Mouse (Mus musculus) limb, embryonic 14.5 days (tissue): ENCODE results near the gene Cyp2g1. TPM values are rescaled to one million over a fixed set of nuclear protein-coding genes. Genes with fewer than 3 reads are reported as not detected.
"Not testable (repeated sequence)": the region's sequence is repeated elsewhere in the genome, so short reads cannot be mapped to it uniquely, and the experiment has no call there.

Experiments
- ATAC-seq: fragments of 200-750 bp; cut with Nextera tagmentation; 2 replicates; pipeline ENCODE4 v1.8.0; 2017; ENCODE audit warnings: low read depth, moderate number of reproducible peaks, moderate TSS enrichment; ENCODE audit not compliant: low FRiP score
- DNase-seq: peaks from one replicate; pipeline ENCODE4 v3.0.0-alpha.2; 2015; ENCODE audit warnings: low spot score
- H3K27ac ChIP-seq: fragments of 300-500 bp; sonication (generic); replicated peaks from 2 replicates; pipeline ENCODE4 v1.5.1; 2014; ENCODE audit warnings: low read depth, mild to moderate bottlenecking, low read length, moderate library complexity, mixed read lengths
- H3K27me3 ChIP-seq: fragments of 300-500 bp; sonication (generic); 2 replicates; pipeline ENCODE4 v1.6.1; 2014; ENCODE audit warnings: low read length, mixed read lengths; ENCODE audit not compliant: control insufficient read depth, insufficient read depth
- H3K36me3 ChIP-seq: fragments of 300-500 bp; sonication (generic); 2 replicates; pipeline ENCODE4 v1.6.1; 2014; ENCODE audit warnings: mild to moderate bottlenecking, low read length, moderate library complexity, mixed read lengths; ENCODE audit not compliant: control insufficient read depth, insufficient read depth
- H3K4me1 ChIP-seq: fragments of 300-500 bp; sonication (generic); 2 replicates; pipeline ENCODE4 v1.6.1; 2014; ENCODE audit warnings: antibody characterized with exemption, low read length, mixed read lengths; ENCODE audit not compliant: control insufficient read depth, insufficient read depth
- H3K4me2 ChIP-seq: fragments of 300-500 bp; sonication (generic); replicated peaks from 2 replicates; pipeline ENCODE4 v1.6.1; 2014; ENCODE audit warnings: low read depth, mild to moderate bottlenecking, low read length, moderate library complexity; ENCODE audit not compliant: severe bottlenecking
- H3K4me3 ChIP-seq: fragments of 300-500 bp; sonication (generic); replicated peaks from 2 replicates; pipeline ENCODE4 v1.5.1; 2014; ENCODE audit warnings: low read length
- H3K9ac ChIP-seq: fragments of 300-500 bp; sonication (generic); 2 replicates; pipeline ENCODE4 v1.6.1; 2014; ENCODE audit warnings: mild to moderate bottlenecking, low read depth, low read length, moderate library complexity; ENCODE audit not compliant: severe bottlenecking
- H3K9me3 ChIP-seq: fragments of 300-500 bp; sonication (generic); 2 replicates; pipeline ENCODE4 v1.6.1; 2016; ENCODE audit warnings: low read length; ENCODE audit not compliant: control insufficient read depth
- WGBS: fragments of 180-500 bp; shearing (Covaris S2); extraction: QIAGEN DNeasy Blood & Tissue Kit; methylation state at CpG from one replicate; pipeline ENCODE4 v1.1.7; 2014; 5-methylcytosine and 5-hydroxymethylcytosine counted together
- polyA plus RNA-seq, 2 experiments: library from polyadenylated mRNA; depleted of rRNA in 1 of 2; stranded (reverse) in 1 of 2; unstranded in 1 of 2; fragments of >200 nt; fragmentation: Nextera tagmentation in 1 of 2; extraction: Ambion mirVana in 1 of 2; gene quantifications; 2 replicates each; pipeline versions ENCODE4 v1.2.1 to v1.2.3; 2012 to 2014

The Cyp2g1 gene
- polyA plus RNA-seq, 2 experiments, result not detected

GRCm38 (mm10) chr7:26835059-26835458 lies 26.4 kb downstream of the Cyp2g1 start, which contains the start of gene Cyp2a5:
TSS of gene Cyp2a5 (plus strand) at chr7:26835305.
- H3K9me3 ChIP-seq, H3K9ac ChIP-seq: not testable (repeated sequence)
- 95% methylated on average over 3 of the region's 3 CpGs for WGBS

DNA sequence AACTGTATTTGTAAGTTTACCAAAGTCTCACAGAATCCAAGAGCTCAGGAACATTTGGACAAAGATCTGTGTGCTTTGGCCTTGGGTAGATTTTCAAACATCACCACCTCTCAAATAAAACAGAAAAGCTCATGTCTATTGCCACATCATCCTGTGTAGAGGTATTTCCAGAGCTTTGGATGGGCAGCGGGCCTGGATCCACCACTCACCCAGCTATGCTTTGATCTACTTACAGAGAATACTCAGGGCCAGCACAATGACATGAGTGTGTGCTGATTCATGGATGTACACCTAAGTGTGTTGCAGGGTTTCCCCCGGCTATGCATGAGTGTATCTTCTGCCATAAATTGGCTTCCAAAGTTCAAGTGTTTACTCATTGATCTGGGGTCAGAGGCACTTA lies 34.7 kb downstream of the Cyp2g1 start:
- H3K9ac ChIP-seq, ATAC-seq, H3K27me3 ChIP-seq, DNase-seq, H3K4me2 ChIP-seq, H3K9me3 ChIP-seq, H3K4me1 ChIP-seq, H3K27ac ChIP-seq, H3K4me3 ChIP-seq, H3K36me3 ChIP-seq: not testable (repeated sequence)
- WGBS, result 84% methylated on average over 2 of the region's 2 CpGs

More at GRCm38 (mm10) chr7:26835059-26835458, 26.4 kb downstream of the Cyp2g1 start, which contains the start of gene Cyp2a5:
- not testable (repeated sequence) for H3K36me3 ChIP-seq, DNase-seq, H3K4me3 ChIP-seq, H3K4me2 ChIP-seq, H3K27ac ChIP-seq, H3K4me1 ChIP-seq, ATAC-seq, H3K27me3 ChIP-seq

- not testable (repeated sequence) for H3K4me3 ChIP-seq, H3K27ac ChIP-seq, H3K4me1 ChIP-seq, H3K27me3 ChIP-seq, H3K4me2 ChIP-seq, H3K36me3 ChIP-seq, H3K9ac ChIP-seq, DNase-seq, H3K9me3 ChIP-seq, ATAC-seq
Measured at GRCm38 (mm10) chr7:26850063-26850462, 41.4 kb downstream of the Cyp2g1 start.

Other genes starting within 250 kb of the Cyp2g1 start
- gene Vmn1r185, start 190.4 kb upstream of the Cyp2g1 start, polyA plus RNA-seq (2012; rRNA removed), result not detected in 2 replicates
- gene Vmn1r185, start 190.4 kb upstream of the Cyp2g1 start, polyA plus RNA-seq (2014; fragmentation: Nextera tagmentation; extraction: Ambion mirVana), result not detected in 2 replicates
- gene Cyp2b23, start 122.5 kb upstream of the Cyp2g1 start, polyA plus RNA-seq (2012; rRNA removed), result not detected in 2 replicates
- not detected in 2 replicates for gene Cyp2b23, start 122.5 kb upstream of the Cyp2g1 start, polyA plus RNA-seq (2014; fragmentation: Nextera tagmentation; extraction: Ambion mirVana)
- gene Cyp2b19, start 51.8 kb upstream of the Cyp2g1 start, polyA plus RNA-seq (2012; rRNA removed), result 0.79 and 1.2 TPM in 2 replicates
- gene Cyp2b19, start 51.8 kb upstream of the Cyp2g1 start, polyA plus RNA-seq (2014; fragmentation: Nextera tagmentation; extraction: Ambion mirVana), result 0.36 and 0.77 TPM in 2 replicates
- gene Cyp2a5, start 26.4 kb downstream of the Cyp2g1 start, polyA plus RNA-seq (2012; rRNA removed), result 0.09 TPM in 1 of 2 replicates, not detected in the other
- gene Cyp2a5, start 26.4 kb downstream of the Cyp2g1 start, polyA plus RNA-seq (2014; fragmentation: Nextera tagmentation; extraction: Ambion mirVana), result not detected in 2 replicates
- not detected in 2 replicates for gene Cyp2a22, start 130.5 kb downstream of the Cyp2g1 start, polyA plus RNA-seq (2012; rRNA removed)
- not detected in 2 replicates for gene Cyp2a22, start 130.5 kb downstream of the Cyp2g1 start, polyA plus RNA-seq (2014; fragmentation: Nextera tagmentation; extraction: Ambion mirVana)
- gene Cyp2a12, start 220.2 kb downstream of the Cyp2g1 start, polyA plus RNA-seq (2012; rRNA removed), result 0.05 TPM in 1 of 2 replicates, not detected in the other
- not detected in 2 replicates for gene Cyp2a12, start 220.2 kb downstream of the Cyp2g1 start, polyA plus RNA-seq (2014; fragmentation: Nextera tagmentation; extraction: Ambion mirVana)